Mouse (Mus musculus): ENCODE measurements around the gene Nyx. TPM values are rescaled to one million over a fixed set of nuclear protein-coding genes. Genes with fewer than 3 reads are reported as not detected.

Nyx gene
- under 1 TPM; 0.07 TPM for total RNA-seq (2023)

DNA sequence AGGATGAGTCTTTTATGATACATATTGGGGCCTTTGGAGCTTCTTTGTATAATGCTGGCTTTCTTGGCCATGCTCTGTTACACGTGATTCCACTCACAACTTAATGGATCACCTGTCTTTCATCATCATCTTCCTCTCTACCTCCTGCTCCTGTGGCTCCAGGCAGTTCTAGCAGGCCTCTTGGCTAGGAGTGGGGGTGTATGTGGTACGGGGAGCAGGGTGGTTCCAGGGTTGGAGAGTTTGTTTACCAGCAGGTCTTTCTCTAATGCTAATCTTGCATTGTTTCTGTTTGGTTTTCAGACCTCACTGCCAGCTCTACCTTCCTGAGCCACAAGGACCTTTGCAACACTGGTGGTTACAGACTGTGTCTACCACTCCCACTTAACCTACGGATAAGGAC lies at the start of gene Nyx:
Gene Nyx, plus strand, starts transcription at position 301 of the 400 bp plus-strand sequence.

Other genes starting within 250 kb of the Nyx start
- 100 to 1,000 TPM; 424 to 483 TPM for gene Ddx3x, start 185.1 kb upstream of the Nyx start, total RNA-seq (2023)
- gene Gpr34, start 166.0 kb downstream of the Nyx start, total RNA-seq (2023) = 1 to 10 TPM; 1.1 to 1.2 TPM
- gene Gpr82, start 195.3 kb downstream of the Nyx start, total RNA-seq (2023) = not detected